Mouse (Mus musculus): ENCODE data around the gene Itsn2. TPM values are rescaled to one million over a fixed set of nuclear protein-coding genes. Genes with fewer than 3 reads are reported as not detected.
A peak's percentile ranks its signal among the peaks of the same experiment; 100 is the strongest.
"Not testable (repeated sequence)": the region's sequence is repeated elsewhere in the genome, so short reads cannot be mapped to it uniquely, and the experiment has no call there.

Gene Itsn2
- total RNA-seq (2014; fragmentation: Nextera tagmentation) (117 and 137 TPM in 2 replicates), total RNA-seq (2017) (149 and 168 TPM in 2 replicates), polyA plus RNA-seq (2012) (10.2 and 17.6 TPM in 2 replicates)

GRCm38 (mm10) chr12:4592541-4593165, at the start of gene Itsn2, which contains the start of gene Gm3625:
TSS of gene Itsn2 (plus strand) at chr12:4592638.
TSS of gene Gm3625 (minus strand) at chr12:4592927.
- Histone ChIP-seq H3K27me3 (ENCODE audit: insufficient read depth, low read length) (no peaks in the 10 kb centered on the region), H3K36me3 (replicated peaks) (peaks cover 8% of the 10 kb centered on the region), H3K4me3 (ENCODE audit: low read depth, low read length) (peak within 1 kb of the TSS; percentile 96), H3K9me3 (replicated peaks) (no peaks in the 10 kb centered on the region), H3K4me1 (ENCODE audit: insufficient read depth, low read depth, low read length) (peaks cover 40% of the 10 kb centered on the region)
- ATAC-seq (ENCODE audit: extremely low read depth, insufficient number of reproducible peaks, low FRiP score, poor library complexity, severe bottlenecking) (no peak; the same call in 1 of the 2 replicates), DNase-seq (ENCODE audit: low spot score) (peak; percentile 65)
- no peak for TF ChIP-seq GATA1 (IDR thresholded peaks at IDR 0.05; ENCODE audit: borderline replicate concordance, low read length)
- no peak for TF ChIP-seq GATA2 (IDR thresholded peaks at IDR 0.05; ENCODE audit: borderline replicate concordance, low read depth, low read length)

- TF ChIP-seq GATA2 (IDR thresholded peaks at IDR 0.05; ENCODE audit: borderline replicate concordance, low read depth, low read length), result no peak
- TF ChIP-seq CTCF (IDR thresholded peaks at IDR 0.05; ENCODE audit: low read depth, low read length), result no peak
- TF ChIP-seq POLR2AphosphoS5 (IDR thresholded peaks at IDR 0.05; ENCODE audit: insufficient replicate concordance, low read depth, low read length), result no peak
- no peak for TF ChIP-seq GATA1 (IDR thresholded peaks at IDR 0.05; ENCODE audit: borderline replicate concordance, low read length)
- TF ChIP-seq TAL1 (conservative IDR thresholded peaks at IDR 0.05; ENCODE audit: low read depth, low read length), result no peak
- no peak for ATAC-seq (ENCODE audit: extremely low read depth, insufficient number of reproducible peaks, low FRiP score, poor library complexity, severe bottlenecking)
- no peak overlapping the region for H3K4me3 ChIP-seq (ENCODE audit: low read depth, low read length)
Measured at GRCm38 (mm10) chr12:4544400-4544919, 48.0 kb upstream of the Itsn2 start.

GRCm38 (mm10) chr12:4545425-4545824, 47.0 kb upstream of the Itsn2 start:
- DNase-seq (ENCODE audit: low spot score) (no peak), ATAC-seq (ENCODE audit: extremely low read depth, insufficient number of reproducible peaks, low FRiP score, poor library complexity, severe bottlenecking) (no peak)
- Histone ChIP-seq H3K27me3 (ENCODE audit: insufficient read depth, low read length) (peaks cover 7% of the 10 kb centered on the region), H3K9me3 (replicated peaks) (no peaks in the 10 kb centered on the region), H3K36me3 (replicated peaks) (no peaks in the 10 kb centered on the region), H3K4me1 (ENCODE audit: insufficient read depth, low read depth, low read length) (peaks cover 20% of the 10 kb centered on the region), H3K4me3 (ENCODE audit: low read depth, low read length) (no peak overlapping the region)
- TF ChIP-seq GATA1 (IDR thresholded peaks at IDR 0.05; ENCODE audit: borderline replicate concordance, low read length), result no peak
- no peak for TF ChIP-seq TAL1 (conservative IDR thresholded peaks at IDR 0.05; ENCODE audit: low read depth, low read length)
- TF ChIP-seq GATA2 (IDR thresholded peaks at IDR 0.05; ENCODE audit: borderline replicate concordance, low read depth, low read length), result no peak
- TF ChIP-seq CTCF (IDR thresholded peaks at IDR 0.05; ENCODE audit: low read depth, low read length), result no peak
- no peak for TF ChIP-seq POLR2AphosphoS5 (IDR thresholded peaks at IDR 0.05; ENCODE audit: insufficient replicate concordance, low read depth, low read length)

More at GRCm38 (mm10) chr12:4544400-4544919, 48.0 kb upstream of the Itsn2 start:
- no peak for DNase-seq (ENCODE audit: low spot score)
- Histone ChIP-seq H3K27me3 (ENCODE audit: insufficient read depth, low read length) (peaks cover 8% of the 10 kb centered on the region), H3K4me1 (ENCODE audit: insufficient read depth, low read depth, low read length) (peaks cover 27% of the 10 kb centered on the region), H3K36me3 (replicated peaks) (no peaks in the 10 kb centered on the region), H3K9me3 (replicated peaks) (no peaks in the 10 kb centered on the region)

GRCm38 (mm10) chr12:4546491-4546890, 45.9 kb upstream of the Itsn2 start:
- no peak overlapping the region for H3K4me3 ChIP-seq (ENCODE audit: low read depth, low read length)
- peaks cover 6% of the 10 kb centered on the region for H3K27me3 ChIP-seq (ENCODE audit: insufficient read depth, low read length)
- no peak for TF ChIP-seq GATA2 (IDR thresholded peaks at IDR 0.05; ENCODE audit: borderline replicate concordance, low read depth, low read length)
- TF ChIP-seq POLR2AphosphoS5 (IDR thresholded peaks at IDR 0.05; ENCODE audit: insufficient replicate concordance, low read depth, low read length), result no peak
- TF ChIP-seq CTCF (IDR thresholded peaks at IDR 0.05; ENCODE audit: low read depth, low read length), result no peak
- no peak for TF ChIP-seq TAL1 (conservative IDR thresholded peaks at IDR 0.05; ENCODE audit: low read depth, low read length)
- TF ChIP-seq GATA1 (IDR thresholded peaks at IDR 0.05; ENCODE audit: borderline replicate concordance, low read length), result no peak
- H3K36me3 ChIP-seq (replicated peaks), result no peaks in the 10 kb centered on the region
- H3K9me3 ChIP-seq (replicated peaks), result no peaks in the 10 kb centered on the region
- ATAC-seq (ENCODE audit: extremely low read depth, insufficient number of reproducible peaks, low FRiP score, poor library complexity, severe bottlenecking), result no peak
- peaks cover 17% of the 10 kb centered on the region for H3K4me1 ChIP-seq (ENCODE audit: insufficient read depth, low read depth, low read length)
- DNase-seq (ENCODE audit: low spot score), result no peak

GRCm38 (mm10) chr12:4547557-4547956, 44.9 kb upstream of the Itsn2 start:
- DNase-seq (ENCODE audit: low spot score) (no peak), ATAC-seq (ENCODE audit: extremely low read depth, insufficient number of reproducible peaks, low FRiP score, poor library complexity, severe bottlenecking) (no peak)
- H3K9me3 ChIP-seq (replicated peaks), result no peaks in the 10 kb centered on the region
- H3K4me1 ChIP-seq (ENCODE audit: insufficient read depth, low read depth, low read length), result peaks cover 18% of the 10 kb centered on the region
- H3K27me3 ChIP-seq (ENCODE audit: insufficient read depth, low read length), result peaks cover 10% of the 10 kb centered on the region
- TF ChIP-seq POLR2AphosphoS5 (IDR thresholded peaks at IDR 0.05; ENCODE audit: insufficient replicate concordance, low read depth, low read length) (no peak), GATA1 (IDR thresholded peaks at IDR 0.05; ENCODE audit: borderline replicate concordance, low read length) (no peak), GATA2 (IDR thresholded peaks at IDR 0.05; ENCODE audit: borderline replicate concordance, low read depth, low read length) (no peak), CTCF (IDR thresholded peaks at IDR 0.05; ENCODE audit: low read depth, low read length) (no peak), TAL1 (conservative IDR thresholded peaks at IDR 0.05; ENCODE audit: low read depth, low read length) (no peak)
- H3K4me3 ChIP-seq (ENCODE audit: low read depth, low read length), result no peak overlapping the region
- H3K36me3 ChIP-seq (replicated peaks), result no peaks in the 10 kb centered on the region

- DNase-seq (ENCODE audit: low spot score), result peak; percentile 67
- no peaks in the 10 kb centered on the region for H3K9me3 ChIP-seq (replicated peaks)
- H3K27me3 ChIP-seq (ENCODE audit: insufficient read depth, low read length), result peaks cover 10% of the 10 kb centered on the region
- H3K4me3 ChIP-seq (ENCODE audit: low read depth, low read length), result no peak overlapping the region
- peak; percentile 68 for ATAC-seq (ENCODE audit: extremely low read depth, insufficient number of reproducible peaks, low FRiP score, poor library complexity, severe bottlenecking)
- H3K36me3 ChIP-seq (replicated peaks), result no peaks in the 10 kb centered on the region
- peaks cover 22% of the 10 kb centered on the region for H3K4me1 ChIP-seq (ENCODE audit: insufficient read depth, low read depth, low read length)
- TF ChIP-seq GATA2 (IDR thresholded peaks at IDR 0.05; ENCODE audit: borderline replicate concordance, low read depth, low read length), result no peak
- TF ChIP-seq POLR2AphosphoS5 (IDR thresholded peaks at IDR 0.05; ENCODE audit: insufficient replicate concordance, low read depth, low read length), result no peak
- TF ChIP-seq TAL1 (conservative IDR thresholded peaks at IDR 0.05; ENCODE audit: low read depth, low read length), result no peak
- TF ChIP-seq CTCF (IDR thresholded peaks at IDR 0.05; ENCODE audit: low read depth, low read length), result peak; percentile 24; the same call in 1 of the 2 replicates
Measured at GRCm38 (mm10) chr12:4548053-4549013, 44.1 kb upstream of the Itsn2 start.

GRCm38 (mm10) chr12:4553704-4554103, 38.7 kb upstream of the Itsn2 start:
- not testable (repeated sequence) for H3K36me3 ChIP-seq (replicated peaks); H3K4me3 ChIP-seq (ENCODE audit: low read depth, low read length); DNase-seq (ENCODE audit: low spot score); H3K9me3 ChIP-seq (replicated peaks); ATAC-seq (ENCODE audit: extremely low read depth, insufficient number of reproducible peaks, low FRiP score, poor library complexity, severe bottlenecking)
- H3K4me1 ChIP-seq (ENCODE audit: insufficient read depth, low read depth, low read length), result peaks cover 10% of the 10 kb centered on the region
- H3K27me3 ChIP-seq (ENCODE audit: insufficient read depth, low read length), result peaks cover 14% of the 10 kb centered on the region

All from G1E (cell line).